Mouse (Mus musculus): Measurements from ENCODE around the gene Mipep.

DNA sequence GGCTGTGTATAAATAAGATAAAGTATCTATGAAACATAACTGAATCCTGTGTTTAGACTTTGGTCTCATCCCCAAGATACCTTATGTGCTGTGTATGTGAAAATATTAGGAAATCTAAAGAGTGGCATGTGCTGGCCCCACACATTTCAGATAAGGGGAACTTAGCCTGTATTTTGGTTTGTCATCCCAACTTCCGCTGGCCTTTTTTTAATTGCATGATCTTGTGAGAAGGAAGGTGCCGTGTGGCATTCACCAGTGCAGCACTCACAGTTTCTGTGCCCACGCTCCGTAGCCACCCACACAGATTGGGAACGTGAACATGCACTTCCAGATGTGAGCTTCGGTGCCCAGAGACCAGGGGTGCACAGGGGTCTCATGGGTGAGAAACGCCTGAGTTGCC is 26.7 kb upstream of the Mipep start:
- TF ChIP-seq CTCF (IDR thresholded peaks at IDR 0.05; ENCODE audit: extremely low read depth, insufficient read depth, insufficient read length, insufficient replicate concordance), result no peak
- TF ChIP-seq POLR2A (IDR thresholded peaks at IDR 0.05; ENCODE audit: low read depth, low read length), result no peak
